Mouse (Mus musculus) brain, embryonic 14.5 days (tissue): ENCODE measurements at regions not wholly inside any gene's neighbourhood (a gene's known extent, or its start where the extent isn't known, plus 50 kb on each side); places are given as distances from the start of the nearest gene placed in this dataset.

Experiments used
- CTCF ChIP-seq: fragments of 200-500 bp; IDR thresholded peaks from 2 replicates; pipeline ENCODE4 v1.5.1; 2012; ENCODE audit warnings: inconsistent platforms, mild to moderate bottlenecking, moderate library complexity, borderline replicate concordance; ENCODE audit not compliant: insufficient read depth, insufficient read length; ENCODE audit errors: extremely low read depth
- POLR2A ChIP-seq: fragments of 200-500 bp; IDR thresholded peaks from 2 replicates; pipeline ENCODE4 v1.6.1; 2012; ENCODE audit warnings: mild to moderate bottlenecking, inconsistent platforms, borderline replicate concordance; ENCODE audit not compliant: poor library complexity, insufficient read depth, insufficient read length, severe bottlenecking; ENCODE audit errors: extremely low read depth

DNA sequence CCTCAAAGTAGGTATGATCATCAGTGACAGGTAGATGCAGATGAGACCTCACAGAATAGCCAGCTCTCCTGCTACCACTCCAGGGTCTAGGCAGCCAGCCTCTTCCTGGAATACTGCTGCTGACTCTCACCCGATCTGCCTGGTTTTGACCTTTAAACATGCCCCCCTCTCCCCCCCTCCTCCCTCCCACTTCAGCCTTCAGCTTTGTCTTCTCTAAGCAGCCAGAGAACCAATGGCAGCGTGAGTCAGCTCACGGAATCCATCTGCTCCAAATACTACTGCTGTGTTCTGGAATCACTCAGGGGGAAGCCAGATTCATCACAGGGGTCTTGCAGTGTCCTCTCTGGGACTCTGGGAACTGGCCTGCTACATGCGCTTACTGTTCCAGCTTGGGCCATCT, 83.4 kb upstream of the Cpeb2 start:
- TF ChIP-seq CTCF (no peak), POLR2A (no peak)
